Mouse (Mus musculus) E14TG2a.4 (cell line): ENCODE data around the gene Gm4869.
"Not testable (repeated sequence)": the region's sequence is repeated elsewhere in the genome, so short reads cannot be mapped to it uniquely, and the experiment has no call there.

Experiments
- H3K27me3 ChIP-seq: 2 replicates; pipeline ENCODE4 v1.6.1; 2014; ENCODE audit warnings: low read length, control low read depth; ENCODE audit not compliant: insufficient read depth
- H3K36me3 ChIP-seq: 2 replicates; pipeline ENCODE4 v1.6.1; 2014; ENCODE audit warnings: low read length, control low read depth; ENCODE audit not compliant: insufficient read depth
- H3K4me1 ChIP-seq: replicated peaks from 2 replicates; pipeline ENCODE4 v1.6.1; 2014; ENCODE audit warnings: low read depth, low read length, control low read depth
- H3K4me3 ChIP-seq: replicated peaks from 2 replicates; pipeline ENCODE4 v1.5.1; 2014; ENCODE audit warnings: mild to moderate bottlenecking, low read length
- H3K9me3 ChIP-seq: 2 replicates; pipeline ENCODE4 v1.6.1; 2014; ENCODE audit warnings: low read length, control low read depth
- CTCF ChIP-seq: conservative IDR thresholded peaks from 2 replicates; pipeline ENCODE4 v1.5.1; 2014; ENCODE audit warnings: low read length
- NANOG ChIP-seq: IDR thresholded peaks from 2 replicates; pipeline ENCODE4 v1.6.1; 2014; ENCODE audit warnings: borderline replicate concordance, low read length, mixed read lengths
- POU5F1 ChIP-seq: IDR thresholded peaks from 2 replicates; pipeline ENCODE4 v1.6.1; 2014; ENCODE audit warnings: low read length, borderline replicate concordance

Gm4869 gene

DNA sequence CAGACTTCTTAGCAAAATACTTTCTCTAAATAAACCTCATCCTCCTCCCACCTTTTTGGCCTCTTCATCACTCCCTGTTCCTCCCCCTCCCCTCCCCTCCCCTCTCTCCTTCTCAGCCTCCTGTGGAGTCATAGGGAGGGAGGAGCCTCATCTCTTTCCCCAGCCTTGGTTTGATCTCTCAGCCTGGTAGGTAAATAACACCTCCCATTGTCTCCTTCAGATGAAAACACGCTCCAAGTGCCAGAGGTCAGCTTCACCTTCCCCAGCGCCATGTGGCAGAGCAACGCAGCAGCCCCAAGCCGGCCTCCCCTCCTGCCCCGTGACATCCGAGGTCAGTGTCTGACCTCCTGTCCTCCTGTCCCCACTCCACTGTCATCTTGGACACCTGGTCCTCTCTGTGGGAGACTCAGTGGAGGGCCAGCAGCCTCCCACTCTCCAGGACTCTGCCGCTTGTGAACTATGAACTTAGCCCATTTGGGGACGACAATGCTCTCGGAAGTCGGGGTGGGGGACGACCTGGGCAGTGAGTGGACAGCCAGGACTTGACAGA lies 47.3 kb downstream of the Gm4869 start:
- Histone ChIP-seq H3K4me1 (peaks cover 19% of the 10 kb centered on the region), H3K27me3 (peaks cover 31% of the 10 kb centered on the region), H3K4me3 (peak overlapping the region; percentile 48; the same call in 1 of the 2 replicates), H3K9me3 (no peaks in the 10 kb centered on the region), H3K36me3 (no peaks in the 10 kb centered on the region)
- no peak for TF ChIP-seq NANOG
- no peak for TF ChIP-seq POU5F1
- TF ChIP-seq CTCF: no peak

- Histone ChIP-seq H3K27me3 (peaks cover 3% of the 10 kb centered on the region; the same call in 1 of the 2 replicates), H3K9me3 (no peaks in the 10 kb centered on the region), H3K4me3 (no peak overlapping the region), H3K4me1 (peaks cover 24% of the 10 kb centered on the region), H3K36me3 (no peaks in the 10 kb centered on the region)
- TF ChIP-seq CTCF: no peak
- TF ChIP-seq POU5F1: no peak
- no peak for TF ChIP-seq NANOG
Measured at GRCm38 (mm10) chr5:140498176-140498575, 52.7 kb downstream of the Gm4869 start.

- H3K9me3 ChIP-seq: no peaks in the 10 kb centered on the region
- H3K4me1 ChIP-seq: peaks cover 36% of the 10 kb centered on the region
- no peak for TF ChIP-seq POU5F1
- TF ChIP-seq NANOG: no peak
- TF ChIP-seq CTCF: no peak
- no peaks in the 10 kb centered on the region for H3K36me3 ChIP-seq
- peaks cover 10% of the 10 kb centered on the region; the same call in 1 of the 2 replicates for H3K27me3 ChIP-seq
- no peak overlapping the region for H3K4me3 ChIP-seq
Measured at GRCm38 (mm10) chr5:140500736-140501135, 55.3 kb downstream of the Gm4869 start.

GRCm38 (mm10) chr5:140501982-140502836 lies 56.8 kb downstream of the Gm4869 start:
- Histone ChIP-seq H3K4me3 (peak overlapping the region; percentile 54), H3K36me3 (no peaks in the 10 kb centered on the region), H3K4me1 (peaks cover 50% of the 10 kb centered on the region), H3K27me3 (peaks cover 10% of the 10 kb centered on the region; the same call in 1 of the 2 replicates), H3K9me3 (no peaks in the 10 kb centered on the region)
- no peak for TF ChIP-seq NANOG
- TF ChIP-seq CTCF: no peak
- TF ChIP-seq POU5F1: no peak

DNA sequence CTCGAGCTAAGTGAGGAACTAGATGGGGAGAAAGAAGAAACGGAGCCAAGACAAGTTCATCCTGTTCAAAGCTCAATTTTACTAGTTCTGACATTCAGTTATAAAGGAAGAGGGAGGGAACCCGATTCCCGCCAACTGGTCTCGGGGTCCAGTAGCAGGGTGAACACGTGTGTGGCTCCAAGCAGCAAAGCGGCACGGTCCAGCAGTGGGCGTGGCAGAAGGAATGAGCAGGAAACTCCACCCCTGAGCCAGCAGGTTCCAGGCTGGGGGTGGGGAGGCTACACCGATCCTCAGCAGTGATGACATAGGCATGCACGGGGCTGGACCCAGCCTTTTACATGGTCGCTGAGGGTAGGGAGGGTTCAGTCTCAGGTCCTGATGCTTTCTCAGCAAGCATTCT lies 57.5 kb downstream of the Gm4869 start:
- H3K9me3 ChIP-seq, H3K36me3 ChIP-seq: not testable (repeated sequence)
- Histone ChIP-seq H3K4me3 (peak overlapping the region; percentile 54), H3K27me3 (peaks cover 10% of the 10 kb centered on the region; the same call in 1 of the 2 replicates), H3K4me1 (peaks cover 57% of the 10 kb centered on the region)

DNA sequence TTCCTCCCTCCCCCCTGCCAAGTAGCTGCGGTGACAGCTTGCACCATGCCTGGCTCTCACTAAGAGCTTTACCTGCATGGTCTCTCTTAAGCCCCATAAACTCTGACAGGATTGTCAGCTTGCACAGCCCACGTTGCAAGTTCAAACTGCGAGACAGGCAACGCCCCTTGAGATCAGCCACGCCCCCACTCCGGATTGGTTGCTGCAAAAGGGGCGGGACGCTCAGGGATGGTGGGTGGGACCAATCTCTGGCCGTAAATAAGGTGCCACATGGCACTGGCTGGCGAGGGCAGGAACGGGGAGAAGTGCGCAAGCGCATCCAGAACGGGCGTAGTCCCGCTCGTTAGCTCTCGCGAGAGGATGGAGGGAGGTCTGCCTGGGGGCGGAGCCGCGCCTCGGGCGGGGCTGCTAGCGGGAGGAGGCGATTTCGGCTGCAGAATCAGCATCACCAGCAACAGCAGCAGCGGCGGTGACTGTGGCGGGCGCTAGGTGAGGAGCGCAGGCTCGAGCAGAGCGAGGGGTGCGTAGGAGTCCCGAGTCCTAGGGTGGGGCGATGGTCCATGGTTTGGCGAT lies 59.8 kb downstream of the Gm4869 start, which contains the start of gene Chst12:
Gene Chst12, plus strand, starts transcription at position 343 of the 573 bp plus-strand sequence.
- Histone ChIP-seq H3K4me1 (peaks cover 75% of the 10 kb centered on the region), H3K36me3 (no peaks in the 10 kb centered on the region), H3K27me3 (peaks cover 10% of the 10 kb centered on the region; the same call in 1 of the 2 replicates), H3K9me3 (no peaks in the 10 kb centered on the region), H3K4me3 (peak within 1 kb of the TSS; percentile 88)
- no peak for TF ChIP-seq NANOG
- TF ChIP-seq POU5F1: no peak
- no peak for TF ChIP-seq CTCF

DNA sequence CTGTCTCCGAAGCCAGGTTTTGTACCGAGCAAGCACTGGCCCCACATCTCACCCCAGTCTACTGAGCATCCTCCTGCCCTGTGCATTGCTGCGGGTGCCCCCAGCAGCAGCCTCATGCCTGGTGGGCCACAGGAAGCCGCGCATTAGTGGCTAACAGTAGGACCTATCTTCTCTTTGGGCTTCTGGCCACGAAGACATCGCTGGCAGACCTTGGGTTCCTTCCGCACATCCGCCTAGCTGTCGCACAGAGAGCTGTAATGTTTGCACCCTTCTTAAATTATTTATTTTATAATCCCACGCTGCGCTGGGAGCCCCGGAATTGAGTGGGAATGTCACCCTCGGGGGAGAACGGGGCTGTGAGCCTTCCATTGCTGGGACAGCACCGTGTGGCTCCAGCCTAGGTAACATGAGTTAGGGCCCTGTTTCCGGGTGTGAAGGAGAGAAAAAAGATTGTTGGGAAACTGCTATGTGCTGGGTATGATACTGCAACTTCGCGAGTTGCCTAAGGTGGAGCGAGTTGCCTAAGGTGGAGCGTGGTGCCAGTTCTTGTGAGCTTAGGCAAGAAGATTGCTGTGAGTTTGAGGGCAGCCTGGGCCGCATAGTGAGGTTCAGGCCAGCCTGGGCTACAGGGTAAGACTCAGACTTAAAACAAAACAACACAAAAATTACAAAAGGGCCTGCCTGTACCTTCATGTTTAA lies 60.8 kb downstream of the Gm4869 start:
- Histone ChIP-seq H3K36me3 (no peaks in the 10 kb centered on the region), H3K4me3 (peak overlapping the region; percentile 88), H3K4me1 (peaks cover 80% of the 10 kb centered on the region), H3K27me3 (peaks cover 10% of the 10 kb centered on the region; the same call in 1 of the 2 replicates), H3K9me3 (no peaks in the 10 kb centered on the region)
- TF ChIP-seq NANOG (no peak), CTCF (no peak), POU5F1 (no peak)

- TF ChIP-seq NANOG (no peak), POU5F1 (no peak), CTCF (no peak)
- H3K27me3 ChIP-seq: peaks cover 8% of the 10 kb centered on the region; the same call in 1 of the 2 replicates
Measured at GRCm38 (mm10) chr5:140507466-140508208, 62.2 kb downstream of the Gm4869 start.

More at GRCm38 (mm10) chr5:140507466-140508208, 62.2 kb downstream of the Gm4869 start:
- H3K36me3 ChIP-seq: no peaks in the 10 kb centered on the region
- no peaks in the 10 kb centered on the region for H3K9me3 ChIP-seq
- H3K4me1 ChIP-seq: peaks cover 79% of the 10 kb centered on the region
- peak overlapping the region; percentile 5; the same call in 1 of the 2 replicates for H3K4me3 ChIP-seq
